Mouse (Mus musculus) megakaryocyte, embryonic 14.5 days (primary cell): ENCODE measurements at regions not wholly inside any gene's neighbourhood (a gene's known extent, or its start where the extent isn't known, plus 50 kb on each side); places are given as distances from the start of the nearest gene placed in this dataset.

Experiments used
- FLI1 ChIP-seq: IDR thresholded peaks from 2 replicates; pipeline ENCODE4 v1.6.1; 2012; ENCODE audit warnings: low read length, inconsistent platforms, mixed read lengths
- GATA1 ChIP-seq: IDR thresholded peaks from 3 replicates; pipeline ENCODE4 v1.6.1; 2012; ENCODE audit warnings: mixed read lengths, low read length, inconsistent platforms, borderline replicate concordance

GRCm38 (mm10) chr1:168552394-168552793 is 120.3 kb upstream of the Pbx1 start:
- no peak for TF ChIP-seq FLI1
- TF ChIP-seq GATA1, result no peak
